Mouse (Mus musculus): ENCODE results near the gene Rpl39l. TPM values are rescaled to one million over a fixed set of nuclear protein-coding genes. Genes with fewer than 3 reads are reported as not detected.
"Not testable (repeated sequence)": the region's sequence is repeated elsewhere in the genome, so short reads cannot be mapped to it uniquely, and the experiment has no call there.

Gene Rpl39l
- polyA plus RNA-seq, 1 experiment from 2014 or later = not detected

GRCm38 (mm10) chr16:10187461-10187860 lies 17.4 kb downstream of the Rpl39l start:
- not testable (repeated sequence) for H3K4me3 ChIP-seq (ENCODE audit: low read depth, low read length); H3K27me3 ChIP-seq (replicated peaks; ENCODE audit: control insufficient read depth, insufficient read depth, low read length); H3K36me3 ChIP-seq (ENCODE audit: control insufficient read depth, insufficient read depth, low read length); H3K27ac ChIP-seq (ENCODE audit: low read depth, low read length); ATAC-seq; H3K4me1 ChIP-seq (ENCODE audit: control insufficient read depth, insufficient read depth, low read length); H3K9me3 ChIP-seq (replicated peaks; ENCODE audit: control insufficient read depth, low read length); H3K9ac ChIP-seq (ENCODE audit: low read length); H3K4me2 ChIP-seq (ENCODE audit: low read length); DNase-seq (ENCODE audit: low spot score)
- WGBS = 97% methylated on average over 10 of the region's 10 CpGs

- Histone ChIP-seq H3K9ac (ENCODE audit: low read length) (peak within 1 kb of the TSS; percentile 61), H3K9me3 (replicated peaks; ENCODE audit: control insufficient read depth, low read length) (0 out of 2 replicates have a peak, but pooled peaks cover 2% of the 10 kb centered on the region), H3K4me2 (ENCODE audit: low read length) (peak within 1 kb of the TSS; percentile 97), H3K27ac (ENCODE audit: low read depth, low read length) (no peak within 1 kb of the TSS), H3K27me3 (replicated peaks; ENCODE audit: control insufficient read depth, insufficient read depth, low read length) (no peaks in the 10 kb centered on the region), H3K36me3 (ENCODE audit: control insufficient read depth, insufficient read depth, low read length) (no peaks in the 10 kb centered on the region), H3K4me3 (ENCODE audit: low read depth, low read length) (peak within 1 kb of the TSS; percentile 54), H3K4me1 (ENCODE audit: control insufficient read depth, insufficient read depth, low read length) (peaks cover 6% of the 10 kb centered on the region; the same call in 1 of the 2 replicates)
- under 1% methylated on average over 63 of the region's 63 CpGs for whole genome bisulfite sequencing
- DNase-seq (ENCODE audit: low spot score) (peak; percentile 90), ATAC-seq (peak; percentile 100)
Observed at GRCm38 (mm10) chr16:10192679-10193506, 22.9 kb downstream of the Rpl39l start, which contains the start of gene Atf7ip2. Atf7ip2 (plus strand) TSS chr16:10192712.

- H3K27me3 ChIP-seq (replicated peaks; ENCODE audit: control insufficient read depth, insufficient read depth, low read length) = no peaks in the 10 kb centered on the region
- ATAC-seq (no peak), DNase-seq (ENCODE audit: low spot score) (no peak)
- 87% methylated on average over 1 of the region's 1 CpGs for WGBS
- no peaks in the 10 kb centered on the region for H3K4me1 ChIP-seq (ENCODE audit: control insufficient read depth, insufficient read depth, low read length)
- no peaks in the 10 kb centered on the region for H3K36me3 ChIP-seq (ENCODE audit: control insufficient read depth, insufficient read depth, low read length)
- H3K9ac ChIP-seq (ENCODE audit: low read length) = no peak overlapping the region
- H3K4me3 ChIP-seq (ENCODE audit: low read depth, low read length) = no peak overlapping the region
- no peak overlapping the region for H3K27ac ChIP-seq (ENCODE audit: low read depth, low read length)
- H3K9me3 ChIP-seq (replicated peaks; ENCODE audit: control insufficient read depth, low read length) = no peaks in the 10 kb centered on the region
- no peak overlapping the region for H3K4me2 ChIP-seq (ENCODE audit: low read length)
Observed at GRCm38 (mm10) chr16:10208777-10209176, 38.8 kb downstream of the Rpl39l start.

- H3K9ac ChIP-seq (ENCODE audit: low read length); H3K27me3 ChIP-seq (replicated peaks; ENCODE audit: control insufficient read depth, insufficient read depth, low read length); H3K36me3 ChIP-seq (ENCODE audit: control insufficient read depth, insufficient read depth, low read length); H3K27ac ChIP-seq (ENCODE audit: low read depth, low read length); ATAC-seq; DNase-seq (ENCODE audit: low spot score); H3K4me1 ChIP-seq (ENCODE audit: control insufficient read depth, insufficient read depth, low read length); H3K4me3 ChIP-seq (ENCODE audit: low read depth, low read length); H3K9me3 ChIP-seq (replicated peaks; ENCODE audit: control insufficient read depth, low read length); H3K4me2 ChIP-seq (ENCODE audit: low read length): not testable (repeated sequence)
- WGBS = 92% methylated on average over 1 of the region's 1 CpGs
Observed at GRCm38 (mm10) chr16:10216366-10216765, 46.3 kb downstream of the Rpl39l start.

- not testable (repeated sequence) for H3K4me1 ChIP-seq (ENCODE audit: control insufficient read depth, insufficient read depth, low read length); H3K27me3 ChIP-seq (replicated peaks; ENCODE audit: control insufficient read depth, insufficient read depth, low read length); H3K9ac ChIP-seq (ENCODE audit: low read length); H3K36me3 ChIP-seq (ENCODE audit: control insufficient read depth, insufficient read depth, low read length); H3K9me3 ChIP-seq (replicated peaks; ENCODE audit: control insufficient read depth, low read length); ATAC-seq; H3K27ac ChIP-seq (ENCODE audit: low read depth, low read length); DNase-seq (ENCODE audit: low spot score); H3K4me3 ChIP-seq (ENCODE audit: low read depth, low read length); H3K4me2 ChIP-seq (ENCODE audit: low read length)
- 90% methylated on average over 2 of the region's 2 CpGs for WGBS
Observed at GRCm38 (mm10) chr16:10217020-10217419, 47.0 kb downstream of the Rpl39l start.

Other genes starting within 250 kb of the Rpl39l start
- gene Grin2a, start 174.7 kb upstream of the Rpl39l start, polyA plus RNA-seq (2014; fragmentation: Nextera tagmentation; extraction: Ambion mirVana) = 0.47 TPM in 2 replicates
- 0.25 and 0.33 TPM in 2 replicates for gene Atf7ip2, start 22.5 kb downstream of the Rpl39l start, polyA plus RNA-seq (2014; fragmentation: Nextera tagmentation; extraction: Ambion mirVana)
- gene Emp2, start 143.7 kb downstream of the Rpl39l start, polyA plus RNA-seq (2014; fragmentation: Nextera tagmentation; extraction: Ambion mirVana) = 3.4 and 5.1 TPM in 2 replicates
- gene Tekt5, start 225.3 kb downstream of the Rpl39l start, polyA plus RNA-seq (2014; fragmentation: Nextera tagmentation; extraction: Ambion mirVana) = 2.7 and 2.9 TPM in 2 replicates
- gene Nubp1, start 241.7 kb downstream of the Rpl39l start, polyA plus RNA-seq (2014; fragmentation: Nextera tagmentation; extraction: Ambion mirVana) = 40.7 and 49.4 TPM in 2 replicates

All from forebrain, embryonic 14.5 days (tissue).